In the genomic region with DNA sequence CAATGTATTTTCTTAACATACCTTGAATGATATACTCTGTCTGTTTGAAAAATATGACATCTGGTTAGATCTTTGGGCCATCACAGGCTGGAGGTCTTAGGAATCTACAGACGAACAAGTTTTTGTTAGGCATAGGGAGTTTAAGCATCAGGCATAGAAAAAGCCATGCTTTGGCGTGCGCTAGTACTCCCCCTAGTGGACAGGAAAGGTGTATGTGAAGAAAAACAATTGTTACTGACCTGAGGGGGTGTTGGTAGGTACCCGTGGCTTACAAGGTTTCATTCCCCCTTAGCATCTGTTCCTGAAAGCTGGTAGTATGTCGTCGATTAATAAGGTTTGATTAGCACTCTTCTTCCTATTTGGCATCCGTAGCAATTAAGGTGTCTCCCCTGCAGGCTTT, we compare ENCODE assay signal across 9 mouse cellular contexts. TPM values are rescaled to one million over a fixed set of nuclear protein-coding genes. Genes with fewer than 3 reads are reported as not detected.
A peak's percentile ranks its signal among the peaks of the same experiment; 100 is the strongest.
DNase-seq lines count a peak whose midpoint lies in the region; ATAC-seq and TF ChIP-seq lines count a peak whose summit lies in the region.
"Had no signal": no experiment of that assay in that cellular context is flagged by ENCODE, and none has a peak within 500 bp of the region (broad histone marks: within the 10 kb centered on the region; RNA-seq: fewer than 3 reads in every experiment).

No protein-coding gene starts in this region.

- 8% methylated on average over 7 of the region's 7 CpGs for WGBS in forebrain, postnatal 0 days

- H3K4me2 ChIP-seq in forebrain, postnatal 0 days (ENCODE audit: low read depth), result no peak overlapping the region
- H3K4me2 ChIP-seq: embryonic facial prominence, embryonic 15.5 days had no signal

- intact Hi-C loops in left cerebral cortex, adult 2 months (cut with DNase I), result no loop called here
- intact Hi-C loops in left cerebral cortex, postnatal 14 days (cut with DNase I), result no loop called here

- H3K36me3 ChIP-seq in MEL (ENCODE audit: control insufficient read depth in 1 of 2, insufficient read depth in 2 of 2, low read length in 2 of 2), result peaks cover 0 to 15% of the 10 kb centered on the region in 2 experiments; a peak in 2 of 4 replicates
- no peaks in the 10 kb centered on the region for H3K36me3 ChIP-seq in forebrain, postnatal 0 days (ENCODE audit: insufficient read depth)
- H3K36me3 ChIP-seq: embryonic facial prominence, embryonic 15.5 days had no signal

- peak; percentile 90 for TF ChIP-seq CTCF in left cerebral cortex, adult 2 months (IDR thresholded peaks at IDR 0.05)
- peak; percentile 61 to 95 (median 93) for TF ChIP-seq CTCF in MEL (IDR thresholded peaks at IDR 0.05 in 2 of 3, conservative IDR thresholded peaks at IDR 0.05 in 1 of 3; ENCODE audit: control insufficient read depth in 1 of 3, insufficient read depth in 1 of 3, low read depth in 2 of 3, low read length in 3 of 3, poor library complexity in 1 of 3, severe bottlenecking in 1 of 3)
- TF ChIP-seq CTCF in forebrain, postnatal 0 days (IDR thresholded peaks at IDR 0.05; ENCODE audit: low read depth), result peak; percentile 96

- H3K4me3 ChIP-seq in left cerebral cortex, adult 2 months, result no peak overlapping the region
- H3K4me3 ChIP-seq in MEL (ENCODE audit: control insufficient read depth in 1 of 2, insufficient read depth in 1 of 2, low read depth in 2 of 2, low read length in 2 of 2), result peak overlapping the region in 1 of 2 experiments; percentile 31; a peak in 1 of 4 replicates
- H3K4me3 ChIP-seq in forebrain, postnatal 0 days (ENCODE audit: low read depth, low read length), result no peak overlapping the region
- H3K4me3 ChIP-seq: embryonic facial prominence, embryonic 15.5 days had no signal

- DNase-seq in left cerebral cortex, adult 2 months (ENCODE audit: extremely low spot score in 1 of 2, low spot score in 2 of 2), result no peak
- DNase-seq in left cerebral cortex, adult 8-10 months (ENCODE audit: low spot score in 2 of 2), result no peak
- DNase-seq in MEL (ENCODE audit: low read depth, low spot score), result peak; percentile 87
- peak; percentile 53 to 64 for DNase-seq in cerebellum, adult 18-20 months
- peak; percentile 80 for DNase-seq in forebrain, postnatal 0 days
- peak; percentile 37 to 65 for DNase-seq in left cerebral cortex, postnatal 14 days (ENCODE audit: low spot score in 2 of 2)
- peak; percentile 77 for DNase-seq in naive thymus-derived CD4-positive, alpha-beta T cell, adult 2 months (ENCODE audit: low read depth)
- DNase-seq in Muller cell, postnatal 12 days (ENCODE audit: inconsistent ontology term), result no peak

- no peaks in the 10 kb centered on the region for H3K9me3 ChIP-seq in MEL (replicated peaks; ENCODE audit: insufficient read depth, low read length)
- H3K9me3 ChIP-seq in forebrain, postnatal 0 days (ENCODE audit: low read length), result no peaks in the 10 kb centered on the region
- H3K9me3 ChIP-seq: embryonic facial prominence, embryonic 15.5 days had no signal

- no peaks in the 10 kb centered on the region for H3K79me2 ChIP-seq in MEL (ENCODE audit: control insufficient read depth, insufficient read depth, low read length, poor library complexity)

- peak; percentile 95 for TF ChIP-seq RAD21 in MEL (IDR thresholded peaks at IDR 0.05; ENCODE audit: low read depth, low read length)

- peak; percentile 51; the same call in 1 of the 2 replicates for ATAC-seq in forebrain, postnatal 0 days

- H3K27ac ChIP-seq in left cerebral cortex, adult 2 months, result no peak overlapping the region
- no peak overlapping the region for H3K27ac ChIP-seq in MEL (ENCODE audit: control insufficient read depth, low read depth, low read length)
- H3K27ac ChIP-seq in forebrain, postnatal 0 days (ENCODE audit: low read depth, low read length), result no peak overlapping the region
- H3K27ac ChIP-seq: embryonic facial prominence, embryonic 15.5 days had no signal

- peak overlapping the region; percentile 40; the same call in 1 of the 2 replicates for H3K9ac ChIP-seq in MEL (ENCODE audit: control insufficient read depth, low read depth, low read length, poor library complexity, severe bottlenecking)
- H3K9ac ChIP-seq in forebrain, postnatal 0 days, result no peak overlapping the region
- H3K9ac ChIP-seq: embryonic facial prominence, embryonic 15.5 days had no signal

- TF ChIP-seq POLR2A in MEL (IDR thresholded peaks at IDR 0.05; ENCODE audit: control insufficient read depth in 1 of 2, insufficient read depth in 1 of 2, low read depth in 1 of 2, low read length in 2 of 2, poor library complexity in 1 of 2), result no peak

- TF ChIP-seq EP300 in MEL (IDR thresholded peaks at IDR 0.05; ENCODE audit: low read depth in 1 of 2, low read length in 2 of 2), result no peak

- no peaks in the 10 kb centered on the region for H3K27me3 ChIP-seq in MEL (ENCODE audit: control insufficient read depth in 1 of 2, insufficient read depth in 2 of 2, low read length in 2 of 2)
- H3K27me3 ChIP-seq in forebrain, postnatal 0 days (ENCODE audit: insufficient read depth, low read length), result no peaks in the 10 kb centered on the region
- H3K27me3 ChIP-seq: embryonic facial prominence, embryonic 15.5 days had no signal

- peaks cover 2 to 33% of the 10 kb centered on the region in 2 experiments for H3K4me1 ChIP-seq in MEL (ENCODE audit: control insufficient read depth in 1 of 2, insufficient read depth in 2 of 2, low read length in 2 of 2)
- no peaks in the 10 kb centered on the region for H3K4me1 ChIP-seq in forebrain, postnatal 0 days (ENCODE audit: insufficient read depth)
- H3K4me1 ChIP-seq: embryonic facial prominence, embryonic 15.5 days had no signal

TF ChIP-seq in MEL, 35 proteins besides CTCF, POLR2A, EP300 and RAD21 (continues in another document):
- TF ChIP-seq MYC (IDR thresholded peaks at IDR 0.05; ENCODE audit: low read depth, low read length), result peak; percentile 87
- no peak for TF ChIP-seq CHD2 (IDR thresholded peaks at IDR 0.05; ENCODE audit: low read length)
- peak; percentile 65 for TF ChIP-seq SIN3A (IDR thresholded peaks at IDR 0.05; ENCODE audit: low read length)
- 0 out of 2 replicates have a peak, but pooled peaks have one; percentile 17 for TF ChIP-seq USF1 (IDR thresholded peaks at IDR 0.05; ENCODE audit: low read depth, low read length)
- no peak for TF ChIP-seq NRF1 (IDR thresholded peaks at IDR 0.05; ENCODE audit: insufficient read depth, low read depth, low read length, poor library complexity, severe bottlenecking)
- TF ChIP-seq TCF12 (IDR thresholded peaks at IDR 0.05; ENCODE audit: low read depth, low read length), result no peak
- no peak for TF ChIP-seq TBP (IDR thresholded peaks at IDR 0.05; ENCODE audit: low read depth, low read length)
- TF ChIP-seq ZC3H11A (IDR thresholded peaks at IDR 0.05; ENCODE audit: low read depth, low read length), result peak; percentile 89
- no peak for TF ChIP-seq KAT2A (conservative IDR thresholded peaks at IDR 0.05; ENCODE audit: low read depth, low read length)
- TF ChIP-seq ETS1 (IDR thresholded peaks at IDR 0.05; ENCODE audit: low read depth, low read length), result no peak
- no peak; the same call in 1 of the 2 replicates for TF ChIP-seq JUND (IDR thresholded peaks at IDR 0.05; ENCODE audit: low read depth, low read length)
- no peak for TF ChIP-seq ZMIZ1 (IDR thresholded peaks at IDR 0.05; ENCODE audit: low read depth, low read length)
- no peak for TF ChIP-seq GATA1 (IDR thresholded peaks at IDR 0.05; ENCODE audit: low read depth, low read length)
- TF ChIP-seq MYB (IDR thresholded peaks at IDR 0.05; ENCODE audit: low read depth, low read length), result no peak
- TF ChIP-seq ZKSCAN1 (IDR thresholded peaks at IDR 0.05; ENCODE audit: low read depth, low read length), result no peak
- no peak for TF ChIP-seq MAFK (IDR thresholded peaks at IDR 0.05; ENCODE audit: borderline replicate concordance, low read depth, low read length)
- TF ChIP-seq POLR2AphosphoS5 (IDR thresholded peaks at IDR 0.05; ENCODE audit: borderline replicate concordance, low read depth, low read length), result no peak
- TF ChIP-seq USF2 (IDR thresholded peaks at IDR 0.05; ENCODE audit: borderline replicate concordance in 1 of 2, insufficient read depth in 1 of 2, low read depth in 1 of 2, low read length in 2 of 2), result no peak
- no peak for TF ChIP-seq BHLHE40 (IDR thresholded peaks at IDR 0.05; ENCODE audit: borderline replicate concordance, low read depth, low read length)
- no peak for TF ChIP-seq UBTF (IDR thresholded peaks at IDR 0.05; ENCODE audit: borderline replicate concordance, insufficient read depth, low read depth, low read length)
- no peak for TF ChIP-seq ELF1 (IDR thresholded peaks at IDR 0.05; ENCODE audit: low read depth, low read length)
- no peak for TF ChIP-seq POLR2AphosphoS2 (IDR thresholded peaks at IDR 0.05; ENCODE audit: low read length)
- no peak for TF ChIP-seq GABPA (IDR thresholded peaks at IDR 0.05; ENCODE audit: low read depth, low read length)
- peak; percentile 95 for TF ChIP-seq SMC3 (IDR thresholded peaks at IDR 0.05; ENCODE audit: low read depth, low read length)
- 0 out of 2 replicates have a peak, but pooled peaks have one; percentile 49 for TF ChIP-seq ZNF384 (IDR thresholded peaks at IDR 0.05; ENCODE audit: low read depth, low read length)
- no peak for TF ChIP-seq MEF2A (IDR thresholded peaks at IDR 0.05; ENCODE audit: extremely low read depth, insufficient replicate concordance, low read depth, low read length, poor library complexity, severe bottlenecking)
- no peak for TF ChIP-seq MAZ (IDR thresholded peaks at IDR 0.05; ENCODE audit: low read depth, low read length)
- TF ChIP-seq E2F4 (IDR thresholded peaks at IDR 0.05; ENCODE audit: borderline replicate concordance, low read depth, low read length), result no peak
- TF ChIP-seq TAL1 (IDR thresholded peaks at IDR 0.05; ENCODE audit: low read length), result no peak
- no peak for TF ChIP-seq RCOR1 (IDR thresholded peaks at IDR 0.05; ENCODE audit: low read depth, low read length)
- no peak for TF ChIP-seq CHD1 (IDR thresholded peaks at IDR 0.05; ENCODE audit: low read depth, low read length)
- 0 out of 2 replicates have a peak, but pooled peaks have one; percentile 13 for TF ChIP-seq HCFC1 (IDR thresholded peaks at IDR 0.05; ENCODE audit: low read depth, low read length)
- no peak for TF ChIP-seq NELFE (IDR thresholded peaks at IDR 0.05; ENCODE audit: low read depth, low read length)

RNA-seq across cellular contexts. Expression of gene Plxnc1, which starts 13.7 kb away (rescaled TPM):
- 10 to 100 TPM; 46.2 to 49.9 TPM for total RNA-seq in left cerebral cortex, adult 2 months (2021)
- 10 to 100 TPM; 32.6 to 44.3 (median 38.4) TPM for total RNA-seq in left cerebral cortex, adult 8-10 months (2022)
- 16.4 and 30.1 TPM in 2 replicates for total RNA-seq in MEL (2012; rRNA removed)
- polyA plus RNA-seq in MEL (2012; ENCODE audit: insufficient read depth in 1 of 2, insufficient read length in 2 of 2, low read depth in 1 of 2, low replicate concordance in 2 of 2, missing spikeins in 1 of 2), result 10 to 100 TPM in 1 of 2 experiments, not detected in 1; 15.1 TPM
- 47.9 and 70.2 TPM in 2 replicates for total RNA-seq in forebrain, postnatal 0 days (2014; rRNA removed)
- polyA plus RNA-seq in forebrain, postnatal 0 days (2015; fragmentation: Nextera tagmentation; extraction: Ambion mirVana), result 5.8 and 11.5 TPM in 2 replicates
- 10 to 100 TPM; 39.2 to 40.9 TPM for total RNA-seq in left cerebral cortex, postnatal 14 days (2021)

Comparison
In these comparisons a context has a peak if more than half of its experiments do, and no peak if none do; other contexts are left out.
1. DNase-seq: peak in MEL (single experiment), cerebellum, adult 18-20 months (2 of 2), forebrain, postnatal 0 days (single experiment), left cerebral cortex, postnatal 14 days (2 of 2) and naive thymus-derived CD4-positive, alpha-beta T cell, adult 2 months (single experiment); none in left cerebral cortex, adult 2 months (0 of 2), left cerebral cortex, adult 8-10 months (0 of 2) and Muller cell, postnatal 12 days (single experiment).
2. Peak in every context shown above with its lines, with median percentiles within 50 percentile points of each other: CTCF ChIP-seq.